Mouse (Mus musculus) lung, postnatal 0 days (tissue): ENCODE data around the gene Yars.

ENCODE experiments used
- CTCF ChIP-seq: IDR thresholded peaks from 2 replicates; pipeline ENCODE4 v1.5.1; 2016; ENCODE audit warnings: antibody characterized with exemption, mild to moderate bottlenecking
- EP300 ChIP-seq: IDR thresholded peaks from 2 replicates; pipeline ENCODE4 v1.6.1; 2016; ENCODE audit warnings: antibody characterized with exemption, mild to moderate bottlenecking, control low read depth

DNA sequence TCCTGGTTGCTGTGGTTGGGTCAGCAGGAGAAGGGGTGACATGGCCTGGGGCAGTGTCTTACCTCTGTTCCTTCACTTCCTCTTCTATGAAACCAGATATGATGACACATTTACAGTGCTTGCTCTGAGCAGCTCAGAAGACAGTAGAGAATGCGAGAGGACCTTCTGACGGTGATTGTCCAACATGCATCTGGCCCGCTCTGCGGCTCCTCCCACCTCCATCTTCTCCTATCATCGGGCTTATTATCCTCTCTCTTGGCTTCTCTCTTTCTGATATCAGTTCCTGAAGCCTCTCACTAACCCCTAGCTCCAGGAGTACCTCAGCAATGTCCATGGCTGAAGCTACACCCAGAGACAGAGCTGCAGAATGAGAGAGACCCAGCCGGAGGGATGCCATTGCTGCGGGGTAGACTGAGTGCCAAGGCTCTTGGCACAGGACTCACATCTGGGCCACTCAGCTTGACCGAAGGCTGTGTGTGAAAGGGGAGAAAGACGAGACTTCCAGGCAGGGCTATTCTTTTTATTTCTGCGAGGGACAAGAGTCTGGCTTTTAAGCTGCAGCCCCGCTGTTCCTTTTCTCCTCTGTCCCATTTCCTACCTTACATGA is 47.0 kb upstream of the Yars start:
- no peak for TF ChIP-seq CTCF
- no peak for TF ChIP-seq EP300
